Mouse (Mus musculus): ENCODE measurements around the gene Vwa3b. TPM values are rescaled to one million over a fixed set of nuclear protein-coding genes. Genes with fewer than 3 reads are reported as not detected.

Gene Vwa3b
- polyA plus RNA-seq, 1 experiment from 2014 or later = 1.1 TPM

DNA sequence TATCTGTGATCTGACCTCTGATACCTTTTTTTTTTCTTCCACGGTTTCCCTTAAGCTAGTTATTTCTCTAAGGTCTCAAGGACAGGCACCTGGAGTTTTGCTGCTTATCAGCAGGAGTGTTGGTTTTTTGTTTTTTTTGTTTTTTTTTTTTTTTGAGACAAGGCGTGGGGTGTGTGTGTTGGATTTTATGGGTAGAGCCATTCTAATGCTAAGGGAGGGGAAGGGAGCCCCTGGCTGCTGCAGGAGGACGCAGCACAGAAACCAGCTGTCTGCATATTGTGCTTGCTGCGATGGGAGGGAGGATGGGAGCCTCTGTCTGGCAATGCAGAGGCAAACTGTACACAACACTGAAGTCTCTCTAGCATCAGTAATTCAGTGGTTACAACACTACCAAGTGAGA is 22.8 kb downstream of the Vwa3b start:
- 49% methylated on average over 4 of the region's 4 CpGs for WGBS
- 0 out of 2 replicates have a peak, but pooled peaks cover 7% of the 10 kb centered on the region for H3K9me3 ChIP-seq
- H3K36me3 ChIP-seq = no peaks in the 10 kb centered on the region

DNA sequence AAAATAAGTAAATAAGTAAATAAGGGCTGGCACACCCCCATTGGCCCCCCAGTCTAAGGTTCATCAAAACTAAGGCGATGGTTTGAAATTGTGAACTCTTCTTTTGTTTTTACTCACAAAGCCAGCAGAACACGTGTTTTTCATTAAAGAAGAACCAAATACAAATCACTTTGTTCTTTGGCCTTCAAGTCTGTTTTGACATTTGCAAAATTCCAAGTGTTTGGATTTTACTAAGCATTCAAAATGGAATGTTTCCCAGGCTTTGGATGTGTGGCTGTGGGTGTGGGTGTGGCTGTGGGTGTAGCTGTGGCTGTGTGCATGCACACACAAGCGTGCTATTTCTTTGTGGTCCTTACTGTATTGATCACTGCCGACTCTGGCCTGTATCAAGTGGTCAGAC is 27.3 kb downstream of the Vwa3b start:
- H3K27ac ChIP-seq = no peak overlapping the region
- no peaks in the 10 kb centered on the region for H3K4me1 ChIP-seq (replicated peaks)
- WGBS = 77% methylated on average over 4 of the region's 4 CpGs
- H3K27me3 ChIP-seq (ENCODE audit: insufficient read depth, poor library complexity, severe bottlenecking) = no peaks in the 10 kb centered on the region
- no peak for DNase-seq (ENCODE audit: low spot score)
- H3K9me3 ChIP-seq = no peaks in the 10 kb centered on the region
- H3K4me3 ChIP-seq = no peak overlapping the region
- no peaks in the 10 kb centered on the region for H3K36me3 ChIP-seq

More for the DNA sequence above, 22.8 kb downstream of the Vwa3b start:
- Histone ChIP-seq H3K27ac (no peak overlapping the region), H3K27me3 (ENCODE audit: insufficient read depth, poor library complexity, severe bottlenecking) (no peaks in the 10 kb centered on the region), H3K4me1 (replicated peaks) (no peaks in the 10 kb centered on the region), H3K4me3 (no peak overlapping the region)
- no peak for DNase-seq (ENCODE audit: low spot score)

DNA sequence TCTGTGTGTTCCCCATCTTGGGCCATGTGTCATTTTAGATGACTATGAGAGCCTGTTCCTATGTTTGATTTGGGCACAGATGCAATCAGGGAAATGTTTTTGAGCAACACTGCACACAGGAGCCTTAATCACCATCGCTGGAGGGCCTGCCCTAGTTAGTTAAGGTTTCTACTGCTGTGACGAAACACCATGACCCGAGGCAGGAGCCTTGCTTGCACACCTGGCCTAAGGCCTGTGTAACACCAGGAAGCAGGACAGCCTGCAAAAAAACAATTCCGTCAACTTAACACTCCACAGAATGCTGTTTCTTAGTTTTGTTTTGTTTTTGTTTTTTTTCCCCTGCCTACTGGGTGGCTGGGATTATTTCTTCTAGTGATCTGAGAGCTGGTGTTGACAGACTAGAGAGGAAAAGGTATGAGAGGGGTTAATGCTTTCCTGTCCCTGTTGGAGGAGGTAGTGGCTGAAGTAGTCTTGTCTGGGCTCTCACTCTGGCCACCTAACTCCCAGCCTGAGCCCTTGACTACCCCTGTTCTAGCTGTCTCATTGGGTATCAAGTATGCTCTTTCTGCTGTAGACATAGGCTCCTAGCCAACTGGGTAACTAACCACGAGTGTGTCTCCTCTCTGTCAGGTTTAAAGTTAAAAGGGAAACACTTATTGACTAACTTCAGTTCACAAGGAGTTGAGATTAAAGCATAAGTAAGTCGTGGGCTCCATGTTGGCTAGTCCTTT is 30.6 kb downstream of the Vwa3b start:
- Histone ChIP-seq H3K27ac (no peak overlapping the region), H3K9me3 (no peaks in the 10 kb centered on the region), H3K4me3 (no peak overlapping the region), H3K27me3 (ENCODE audit: insufficient read depth, poor library complexity, severe bottlenecking) (no peaks in the 10 kb centered on the region), H3K4me1 (replicated peaks) (peaks cover 11% of the 10 kb centered on the region; the same call in 1 of the 2 replicates), H3K36me3 (no peaks in the 10 kb centered on the region)
- DNase-seq (ENCODE audit: low spot score) = no peak
- 77% methylated on average over 6 of the region's 6 CpGs for WGBS

DNA sequence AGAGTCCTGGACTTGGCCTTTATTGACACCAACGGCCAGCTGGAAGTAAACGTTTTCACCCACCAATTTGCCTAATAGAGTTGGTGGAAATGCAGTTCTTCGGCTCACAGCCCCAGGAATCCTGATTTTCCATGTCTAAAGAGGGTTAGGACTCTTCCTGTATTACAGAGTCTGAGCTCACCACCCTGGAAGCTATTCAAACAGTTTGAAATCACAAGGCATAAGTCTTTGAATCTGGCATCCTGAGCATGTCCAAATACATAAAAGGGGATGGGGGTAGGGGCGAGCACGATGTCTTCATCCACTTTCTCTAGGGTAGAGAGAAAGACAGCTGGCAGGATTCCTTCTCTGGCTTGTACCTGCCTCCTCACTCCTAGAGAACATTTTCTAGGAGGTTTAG is 34.5 kb downstream of the Vwa3b start:
- Histone ChIP-seq H3K27ac (no peak overlapping the region), H3K9me3 (no peaks in the 10 kb centered on the region), H3K27me3 (ENCODE audit: insufficient read depth, poor library complexity, severe bottlenecking) (no peaks in the 10 kb centered on the region), H3K4me3 (no peak overlapping the region), H3K4me1 (replicated peaks) (peaks cover 16% of the 10 kb centered on the region), H3K36me3 (no peaks in the 10 kb centered on the region)
- no peak for DNase-seq (ENCODE audit: low spot score)
- 76% methylated on average over 5 of the region's 5 CpGs for WGBS

DNA sequence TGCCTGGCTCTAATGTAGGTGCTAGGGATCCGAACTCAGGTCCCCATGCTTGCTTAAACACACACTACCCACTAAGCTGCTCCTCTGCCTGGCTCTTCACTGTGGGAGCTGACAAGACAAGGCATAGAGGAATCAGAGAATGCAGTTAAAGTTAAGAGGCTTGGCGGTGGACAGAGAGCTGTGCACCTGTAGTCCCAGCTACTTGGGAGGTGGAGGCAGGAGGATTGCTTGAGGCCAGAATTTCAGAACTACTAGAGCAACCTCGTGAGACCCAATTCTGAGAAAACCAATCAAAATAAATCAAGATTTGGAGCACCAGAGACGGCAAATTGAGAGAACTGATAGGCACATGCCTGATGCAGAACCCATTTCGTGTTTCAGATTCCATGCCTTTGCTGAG is 36.7 kb downstream of the Vwa3b start:
- H3K9me3 ChIP-seq = no peaks in the 10 kb centered on the region
- H3K36me3 ChIP-seq = no peaks in the 10 kb centered on the region
- H3K4me3 ChIP-seq = no peak overlapping the region
- 88% methylated on average over 5 of the region's 5 CpGs for WGBS
- DNase-seq (ENCODE audit: low spot score) = no peak
- H3K27me3 ChIP-seq (ENCODE audit: insufficient read depth, poor library complexity, severe bottlenecking) = no peaks in the 10 kb centered on the region
- H3K4me1 ChIP-seq (replicated peaks) = peaks cover 16% of the 10 kb centered on the region
- no peak overlapping the region for H3K27ac ChIP-seq

DNA sequence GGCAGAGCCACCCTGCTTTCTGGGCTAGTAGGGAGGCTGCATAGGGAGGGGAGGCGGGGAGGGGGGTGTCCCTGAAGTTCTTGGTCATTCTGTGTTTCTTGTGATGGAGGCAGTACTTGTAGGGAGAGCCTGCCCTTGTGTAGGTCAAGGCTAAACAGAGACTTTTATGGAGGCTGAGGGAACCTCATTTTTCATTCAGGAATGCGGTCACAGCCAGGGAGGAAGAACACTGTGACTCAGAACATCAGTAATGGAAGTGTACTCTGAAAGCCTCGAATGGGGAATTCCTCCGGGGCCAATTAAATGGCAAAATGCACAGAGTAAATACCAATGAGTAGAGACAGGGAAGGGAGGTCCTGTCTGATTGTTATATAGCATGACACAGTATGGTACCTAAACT is 37.4 kb downstream of the Vwa3b start:
- WGBS = 82% methylated on average over 4 of the region's 4 CpGs

DNA sequence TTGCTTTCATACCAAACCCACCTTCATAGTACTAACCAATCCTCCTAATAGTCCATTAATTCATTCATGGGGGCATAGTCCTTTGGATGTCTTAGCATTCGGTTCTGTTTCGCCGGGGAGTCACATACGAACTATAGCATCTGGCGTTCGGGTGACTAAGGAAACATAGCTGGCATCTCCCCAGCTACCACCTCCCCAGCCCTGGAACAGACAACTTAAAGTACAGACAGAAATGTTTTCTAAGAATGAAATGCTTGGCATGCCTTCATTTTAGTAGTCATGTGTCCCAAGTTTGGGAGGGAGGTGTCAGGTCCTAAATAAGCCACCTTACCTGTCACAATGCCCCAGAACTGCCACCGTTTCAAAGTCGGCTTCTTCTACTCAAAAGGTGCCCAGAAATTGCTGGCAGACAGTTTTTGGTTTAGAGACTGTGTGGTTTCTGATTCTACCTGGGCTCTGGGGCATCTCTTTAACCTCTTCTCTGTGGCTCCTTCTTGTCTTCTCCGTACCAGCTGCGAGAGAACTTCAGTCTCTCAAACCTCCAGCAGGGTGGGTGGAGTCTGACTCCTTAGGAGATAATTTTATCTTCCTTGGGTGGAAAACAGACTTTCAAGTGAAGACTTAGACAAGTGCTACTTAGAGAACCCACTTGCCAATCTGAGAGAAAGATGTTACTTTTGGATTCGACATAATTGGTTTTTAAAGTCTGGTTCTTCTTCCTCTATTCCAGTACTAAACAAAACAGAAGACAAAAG is 39.4 kb downstream of the Vwa3b start:
- no peak overlapping the region for H3K27ac ChIP-seq
- no peaks in the 10 kb centered on the region for H3K27me3 ChIP-seq (ENCODE audit: insufficient read depth, poor library complexity, severe bottlenecking)
- no peak overlapping the region for H3K4me3 ChIP-seq
- H3K36me3 ChIP-seq = no peaks in the 10 kb centered on the region
- H3K4me1 ChIP-seq (replicated peaks) = peaks cover 14% of the 10 kb centered on the region
- no peak for DNase-seq (ENCODE audit: low spot score)
- 90% methylated on average over 11 of the region's 11 CpGs for WGBS
- H3K9me3 ChIP-seq = no peaks in the 10 kb centered on the region

More for the DNA sequence above, 37.4 kb downstream of the Vwa3b start:
- Histone ChIP-seq H3K36me3 (no peaks in the 10 kb centered on the region), H3K27ac (no peak overlapping the region), H3K9me3 (no peaks in the 10 kb centered on the region), H3K4me1 (replicated peaks) (peaks cover 16% of the 10 kb centered on the region), H3K4me3 (no peak overlapping the region), H3K27me3 (ENCODE audit: insufficient read depth, poor library complexity, severe bottlenecking) (no peaks in the 10 kb centered on the region)
- no peak for DNase-seq (ENCODE audit: low spot score)

DNA sequence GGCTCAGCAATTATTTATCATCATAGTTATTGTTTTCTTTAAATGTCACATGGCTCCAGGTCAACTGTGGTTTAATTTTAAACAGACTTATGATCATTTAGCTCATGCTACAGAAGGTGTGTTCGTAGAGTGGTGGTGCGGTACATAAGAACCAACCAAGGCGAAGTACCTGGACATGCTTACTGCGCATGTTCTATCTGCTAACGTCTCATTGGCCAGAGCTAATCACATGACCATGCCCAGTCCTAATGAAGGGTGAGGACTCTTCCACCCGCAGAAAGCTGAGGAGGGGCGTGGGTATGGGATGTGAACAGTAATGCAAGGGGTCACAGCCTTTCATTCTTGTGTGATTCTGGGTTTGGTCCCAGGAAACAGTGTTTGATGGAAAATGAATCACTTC is 49.4 kb downstream of the Vwa3b start:
- WGBS = 93% methylated on average over 7 of the region's 7 CpGs
- H3K4me3 ChIP-seq = no peak overlapping the region
- no peaks in the 10 kb centered on the region for H3K9me3 ChIP-seq
- no peaks in the 10 kb centered on the region for H3K27me3 ChIP-seq (ENCODE audit: insufficient read depth, poor library complexity, severe bottlenecking)
- H3K27ac ChIP-seq = no peak overlapping the region
- DNase-seq (ENCODE audit: low spot score) = no peak
- H3K36me3 ChIP-seq = no peaks in the 10 kb centered on the region
- H3K4me1 ChIP-seq (replicated peaks) = no peaks in the 10 kb centered on the region

DNA sequence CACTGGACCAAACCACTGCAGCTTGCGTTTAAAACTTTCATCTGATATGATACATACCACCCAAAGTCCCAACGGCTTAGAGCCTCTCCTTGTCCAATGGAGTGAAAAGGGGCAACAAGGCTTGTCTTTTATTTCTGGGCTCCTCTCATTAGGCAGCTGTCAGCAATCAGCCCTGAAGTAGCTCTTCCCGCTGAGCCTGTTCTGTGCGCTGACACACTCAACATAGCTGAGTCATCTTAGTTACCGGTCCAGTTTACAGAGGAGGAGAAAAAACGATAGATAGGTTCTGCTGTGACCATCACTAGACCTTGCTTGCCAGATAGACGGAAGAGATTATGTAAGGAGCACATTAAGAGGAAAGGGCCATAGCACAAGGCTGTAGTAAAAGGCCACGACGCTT is 50.9 kb downstream of the Vwa3b start:
- 83% methylated on average over 9 of the region's 9 CpGs for WGBS
- H3K27me3 ChIP-seq (ENCODE audit: insufficient read depth, poor library complexity, severe bottlenecking) = no peaks in the 10 kb centered on the region
- no peak overlapping the region for H3K4me3 ChIP-seq
- H3K36me3 ChIP-seq = no peaks in the 10 kb centered on the region
- no peak for DNase-seq (ENCODE audit: low spot score)
- H3K9me3 ChIP-seq = no peaks in the 10 kb centered on the region
- H3K4me1 ChIP-seq (replicated peaks) = no peaks in the 10 kb centered on the region
- no peak overlapping the region for H3K27ac ChIP-seq

DNA sequence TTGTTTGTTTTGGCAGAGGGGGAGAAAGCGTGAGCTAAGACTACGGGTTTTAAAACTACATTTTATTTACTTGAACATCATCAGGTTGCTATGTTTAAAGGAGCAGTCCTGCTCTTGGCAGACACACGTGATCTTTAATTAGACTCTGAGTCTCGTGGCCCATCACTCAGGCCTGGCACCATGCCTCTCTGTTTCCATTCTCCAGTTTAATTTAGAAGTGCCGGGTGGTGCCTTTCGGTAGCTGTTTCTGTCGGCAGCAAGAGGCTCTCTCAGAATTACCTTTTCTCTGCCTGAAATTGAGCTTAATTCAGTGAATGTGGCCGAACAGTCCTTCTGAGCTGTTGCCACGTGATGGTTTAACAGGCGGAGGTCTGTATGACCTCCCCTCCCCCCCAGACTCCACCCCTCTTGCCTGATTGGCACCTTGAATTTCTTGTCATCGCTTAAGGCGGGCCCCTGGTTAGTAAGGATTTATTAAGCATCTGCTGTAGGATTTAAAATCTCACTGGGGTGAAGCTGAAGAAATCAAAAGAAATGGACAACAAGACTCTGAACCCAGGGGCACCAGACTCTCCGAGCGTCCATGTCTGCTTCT is 51.7 kb downstream of the Vwa3b start:
- no peaks in the 10 kb centered on the region for H3K36me3 ChIP-seq
- H3K27ac ChIP-seq = no peak overlapping the region
- no peak overlapping the region for H3K4me3 ChIP-seq
- no peaks in the 10 kb centered on the region for H3K4me1 ChIP-seq (replicated peaks)
- 89% methylated on average over 14 of the region's 14 CpGs for WGBS
- no peaks in the 10 kb centered on the region for H3K9me3 ChIP-seq
- DNase-seq (ENCODE audit: low spot score) = no peak
- H3K27me3 ChIP-seq (ENCODE audit: insufficient read depth, poor library complexity, severe bottlenecking) = no peaks in the 10 kb centered on the region

DNA sequence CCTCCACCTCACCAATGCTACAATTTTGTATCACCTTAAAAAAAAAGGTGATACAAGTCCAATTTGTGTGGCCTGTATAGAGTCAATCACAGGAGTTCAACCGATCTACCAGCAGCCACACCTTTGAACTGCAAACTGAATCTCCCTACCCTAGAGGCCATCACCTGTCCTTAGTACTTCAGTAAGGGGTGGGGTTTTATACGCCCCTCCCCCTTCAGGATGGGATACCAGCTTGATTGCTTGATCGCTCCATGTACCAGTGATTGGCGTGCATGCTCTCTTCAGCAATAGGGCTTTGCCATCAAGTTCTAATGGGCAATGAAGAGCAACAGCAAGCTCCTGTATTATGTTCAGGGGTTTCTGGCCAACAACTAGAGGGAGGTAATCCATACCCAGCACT is 54.0 kb downstream of the Vwa3b start:
- no peak overlapping the region for H3K27ac ChIP-seq
- DNase-seq (ENCODE audit: low spot score) = no peak
- no peaks in the 10 kb centered on the region for H3K27me3 ChIP-seq (ENCODE audit: insufficient read depth, poor library complexity, severe bottlenecking)
- no peaks in the 10 kb centered on the region for H3K4me1 ChIP-seq (replicated peaks)
- no peaks in the 10 kb centered on the region for H3K36me3 ChIP-seq
- no peaks in the 10 kb centered on the region for H3K9me3 ChIP-seq
- H3K4me3 ChIP-seq = no peak overlapping the region
- WGBS = 86% methylated on average over 4 of the region's 4 CpGs

DNA sequence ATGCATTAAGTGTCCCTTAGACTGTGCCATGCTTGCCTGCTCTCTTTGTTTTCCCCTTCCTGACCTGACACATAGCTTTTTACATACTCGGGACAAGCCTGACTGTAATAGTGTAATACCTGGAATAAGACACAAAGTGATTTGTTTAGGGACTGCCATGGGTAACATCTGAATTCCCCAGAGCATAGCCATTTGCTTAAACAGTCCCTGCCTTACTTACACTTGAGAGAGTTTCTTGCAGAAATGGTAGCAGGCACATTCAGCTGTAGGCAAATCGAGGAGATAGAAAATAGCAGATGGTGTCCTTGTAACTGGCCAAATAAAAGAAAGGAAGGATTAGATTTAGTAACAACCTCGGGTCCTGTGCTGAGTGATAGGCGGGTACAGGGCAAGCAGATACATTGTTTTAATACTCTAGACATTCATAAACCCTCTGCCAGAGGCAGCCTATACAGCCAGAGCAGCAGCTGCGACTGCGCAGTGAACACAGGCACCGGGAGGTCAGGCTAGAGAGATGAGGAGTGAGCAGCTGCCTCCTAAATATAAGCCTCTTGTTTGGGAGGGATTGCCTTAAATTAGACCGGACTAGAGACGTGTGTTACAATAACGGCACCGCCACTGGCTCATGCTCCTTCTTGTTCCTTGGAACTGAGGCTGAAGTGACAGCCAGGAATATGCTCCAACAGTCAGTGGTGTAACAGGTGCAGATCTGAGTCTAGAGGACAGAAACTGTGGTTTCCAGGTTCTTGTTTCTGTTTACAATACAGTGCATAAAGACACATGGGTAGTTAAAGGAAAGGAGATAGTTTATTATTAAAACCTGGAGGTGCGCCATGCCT is 55.2 kb downstream of the Vwa3b start:
- H3K27ac ChIP-seq = no peak overlapping the region

DNA sequence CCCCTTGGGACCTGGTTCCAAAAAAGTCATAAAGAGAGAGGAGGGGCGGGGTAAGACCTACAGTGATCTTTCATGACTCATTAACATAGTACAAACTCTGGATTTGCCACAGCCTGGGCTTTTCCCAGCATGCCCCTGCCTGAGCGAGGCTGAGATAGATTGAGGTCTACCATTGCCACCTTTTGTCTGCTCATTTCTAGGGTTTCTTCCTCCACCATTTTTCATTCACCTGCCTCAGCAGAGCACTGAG is 55.7 kb downstream of the Vwa3b start:
- 88% methylated on average over 2 of the region's 2 CpGs for WGBS
- DNase-seq (ENCODE audit: low spot score) = no peak

More for the DNA sequence above, 55.2 kb downstream of the Vwa3b start:
- DNase-seq (ENCODE audit: low spot score) = no peak
- Histone ChIP-seq H3K36me3 (no peaks in the 10 kb centered on the region), H3K4me1 (replicated peaks) (no peaks in the 10 kb centered on the region), H3K4me3 (no peak overlapping the region), H3K9me3 (no peaks in the 10 kb centered on the region), H3K27me3 (ENCODE audit: insufficient read depth, poor library complexity, severe bottlenecking) (no peaks in the 10 kb centered on the region)
- WGBS = 83% methylated on average over 12 of the region's 12 CpGs

More for the DNA sequence above, 55.7 kb downstream of the Vwa3b start:
- no peaks in the 10 kb centered on the region for H3K36me3 ChIP-seq
- H3K4me1 ChIP-seq (replicated peaks) = no peaks in the 10 kb centered on the region
- H3K27ac ChIP-seq = no peak overlapping the region
- no peak overlapping the region for H3K4me3 ChIP-seq
- H3K27me3 ChIP-seq (ENCODE audit: insufficient read depth, poor library complexity, severe bottlenecking) = no peaks in the 10 kb centered on the region
- H3K9me3 ChIP-seq = no peaks in the 10 kb centered on the region
